Mouse (Mus musculus) intestine, embryonic 14.5 days (tissue): ENCODE data around the gene Tnik. TPM values are rescaled to one million over a fixed set of nuclear protein-coding genes. Genes with fewer than 3 reads are reported as not detected.
A peak's percentile ranks its signal among the peaks of the same experiment; 100 is the strongest.

Experiments
- ATAC-seq: fragments of 200-750 bp; cut with Nextera tagmentation; replicated peaks from 2 replicates; pipeline ENCODE4 v1.8.0; 2017; ENCODE audit warnings: low read depth, moderate number of reproducible peaks, moderate TSS enrichment, moderate library complexity; ENCODE audit not compliant: low FRiP score, low TSS enrichment
- DNase-seq: peaks from one replicate; pipeline ENCODE4 v3.0.0-alpha.2; 2018; ENCODE audit warnings: low spot score
- H3K27ac ChIP-seq: fragments of 300-500 bp; sonication (generic); 2 replicates; pipeline ENCODE4 v1.5.1; 2014; ENCODE audit warnings: low read depth, mild to moderate bottlenecking, control low read depth
- H3K27me3 ChIP-seq: fragments of 300-500 bp; sonication (generic); replicated peaks from 2 replicates; pipeline ENCODE4 v1.6.1; 2014; ENCODE audit warnings: low read length, control low read depth; ENCODE audit not compliant: control insufficient read depth, insufficient read depth
- H3K36me3 ChIP-seq: fragments of 300-500 bp; sonication (generic); 2 replicates; pipeline ENCODE4 v1.6.1; 2014; ENCODE audit warnings: low read length, control low read depth; ENCODE audit not compliant: control insufficient read depth, insufficient read depth
- H3K4me1 ChIP-seq: fragments of 300-500 bp; sonication (generic); replicated peaks from 2 replicates; pipeline ENCODE4 v1.6.1; 2014; ENCODE audit warnings: low read length, control low read depth, mixed read lengths; ENCODE audit not compliant: control insufficient read depth, insufficient read depth
- H3K4me2 ChIP-seq: fragments of 300-500 bp; sonication (generic); 2 replicates; pipeline ENCODE4 v1.6.1; 2014; ENCODE audit warnings: low read length
- H3K4me3 ChIP-seq: fragments of 300-500 bp; sonication (generic); 2 replicates; pipeline ENCODE4 v1.5.1; 2014; ENCODE audit warnings: low read depth, low read length, control low read depth, mixed read lengths
- H3K9ac ChIP-seq: fragments of 300-500 bp; sonication (generic); 2 replicates; pipeline ENCODE4 v1.6.1; 2014; ENCODE audit warnings: mild to moderate bottlenecking, low read length
- H3K9me3 ChIP-seq: fragments of 300-500 bp; sonication (generic); 2 replicates; pipeline ENCODE4 v1.6.1; 2016; ENCODE audit warnings: low read length, control low read depth; ENCODE audit not compliant: control insufficient read depth
- WGBS: fragments of 180-500 bp; shearing (Covaris S2); extraction: QIAGEN DNeasy Blood & Tissue Kit; methylation state at CpG from one replicate; pipeline ENCODE4 v1.1.7; 2014; 5-methylcytosine and 5-hydroxymethylcytosine counted together
- polyA plus RNA-seq: library from polyadenylated mRNA; unstranded; fragments of >200 nt; fragmentation: Nextera tagmentation; extraction: Ambion mirVana; gene quantifications from 2 replicates; pipeline ENCODE4 v1.2.1, GENCODE M21; 2014

The Tnik gene
- 16.1 TPM in 2 replicates for polyA plus RNA-seq

DNA sequence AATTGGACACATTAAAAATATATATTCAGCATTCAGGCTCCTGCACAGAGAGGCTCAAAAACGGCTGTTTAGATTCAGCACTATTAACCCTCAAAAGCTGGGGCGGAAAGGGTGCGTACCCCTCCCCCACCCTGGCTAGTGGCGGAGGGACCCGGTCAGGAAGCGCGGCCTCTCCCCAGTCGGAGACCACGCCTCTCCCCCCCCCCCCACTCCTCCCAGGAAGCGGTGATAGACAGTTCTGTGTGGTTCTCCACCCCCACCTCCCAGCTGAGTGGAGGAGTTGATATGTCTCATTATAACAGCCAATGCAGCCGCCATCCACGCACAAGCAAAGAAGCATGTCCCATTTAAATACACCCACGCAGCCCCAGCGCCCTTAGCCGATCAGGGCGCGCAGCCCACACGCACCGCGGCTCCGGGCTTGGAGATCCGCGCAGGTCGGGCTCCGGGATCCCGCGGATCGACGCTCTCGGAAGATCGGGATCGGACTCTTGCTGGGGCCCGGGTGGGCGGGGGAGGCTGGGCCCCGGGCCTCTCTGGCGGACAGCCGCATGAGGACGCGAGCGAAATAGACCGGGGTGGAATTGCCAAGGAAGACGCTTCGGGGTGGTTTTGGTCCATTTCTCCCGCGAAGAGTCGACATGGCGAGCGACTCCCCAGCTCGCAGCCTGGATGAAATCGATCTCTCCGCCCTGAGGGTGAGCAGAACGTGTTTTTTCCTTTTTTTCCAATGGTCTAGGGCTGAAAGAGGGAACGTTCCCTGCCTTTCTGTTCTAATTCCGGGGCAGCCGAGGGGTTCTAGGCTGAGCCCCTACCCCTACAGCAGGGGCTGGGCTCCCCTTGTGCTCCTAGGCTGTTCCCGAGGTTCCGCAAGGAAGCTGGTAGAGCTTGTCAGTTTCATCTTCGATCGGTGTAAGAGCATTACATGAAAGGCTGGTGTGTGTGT, at the start of gene Tnik:
Gene Tnik, plus strand, starts transcription at position 213 of the 946 bp plus-strand sequence.
- peak; percentile 91 for DNase-seq
- H3K27ac ChIP-seq = peak within 1 kb of the TSS; percentile 65
- no peaks in the 10 kb centered on the region for H3K36me3 ChIP-seq
- H3K9me3 ChIP-seq = no peaks in the 10 kb centered on the region
- H3K4me1 ChIP-seq = peaks cover 2% of the 10 kb centered on the region; the same call in 1 of the 2 replicates
- 0 out of 2 replicates have a peak, but pooled peaks cover 2% of the 10 kb centered on the region for H3K27me3 ChIP-seq
- H3K4me2 ChIP-seq = peak within 1 kb of the TSS; percentile 96
- peak within 1 kb of the TSS; percentile 69 for H3K9ac ChIP-seq
- WGBS = under 1% methylated on average over 59 of the region's 59 CpGs
- peak within 1 kb of the TSS; percentile 83 for H3K4me3 ChIP-seq
- ATAC-seq = peak; percentile 89

DNA sequence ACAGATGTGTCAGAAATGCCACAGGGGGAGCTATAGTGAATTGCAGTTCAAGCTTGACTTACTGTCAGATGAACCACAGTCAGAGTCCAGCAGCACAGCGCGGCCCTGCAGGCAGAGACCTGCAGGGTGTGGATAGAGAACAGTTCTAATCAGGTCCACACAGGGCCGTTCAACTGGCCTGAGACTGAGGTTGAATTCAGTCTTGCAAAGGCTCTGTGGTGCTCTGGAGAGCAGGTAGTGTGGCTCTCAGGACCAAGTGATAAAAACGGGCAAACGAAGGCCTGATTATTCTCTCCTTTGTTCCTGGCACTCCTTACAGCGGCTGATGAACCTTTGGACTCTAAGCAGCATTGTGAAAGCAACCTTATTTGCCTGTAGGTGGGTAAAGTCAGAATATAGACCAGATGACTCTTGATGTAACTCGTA, 48.1 kb upstream of the Tnik start:
- 0 out of 2 replicates have a peak overlapping the region, but pooled peaks have one; percentile 35 for H3K27ac ChIP-seq
- no peak overlapping the region for H3K4me2 ChIP-seq
- H3K4me1 ChIP-seq = no peaks in the 10 kb centered on the region
- no peaks in the 10 kb centered on the region for H3K9me3 ChIP-seq
- DNase-seq (peak; percentile 64), ATAC-seq (peak; percentile 68)
- no peaks in the 10 kb centered on the region for H3K27me3 ChIP-seq
- 79% methylated on average over 7 of the region's 7 CpGs for WGBS
- H3K4me3 ChIP-seq = no peak overlapping the region
- H3K36me3 ChIP-seq = no peaks in the 10 kb centered on the region
- H3K9ac ChIP-seq = no peak overlapping the region

DNA sequence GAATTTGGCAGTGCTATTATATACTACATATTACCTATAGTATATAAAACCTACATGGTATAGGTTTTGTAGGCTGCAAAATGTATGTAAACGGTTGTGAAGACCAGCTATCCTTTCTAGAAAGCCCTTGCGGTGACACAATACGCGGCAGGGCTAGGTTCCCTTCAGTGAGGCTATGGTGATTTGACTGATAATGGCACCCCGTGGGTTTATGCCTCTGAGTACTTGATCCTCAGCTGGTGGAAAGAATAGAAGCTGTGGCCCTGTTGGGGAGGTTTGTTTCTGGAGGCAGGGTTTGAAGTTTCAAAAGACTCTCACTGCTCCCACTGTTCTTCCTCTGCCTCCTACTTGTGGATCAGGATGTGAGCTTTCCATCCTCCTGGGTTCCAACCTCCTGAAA, 46.0 kb upstream of the Tnik start:
- no peaks in the 10 kb centered on the region for H3K36me3 ChIP-seq
- no peaks in the 10 kb centered on the region for H3K4me1 ChIP-seq
- DNase-seq (no peak), ATAC-seq (no peak)
- H3K4me2 ChIP-seq = no peak overlapping the region
- H3K4me3 ChIP-seq = no peak overlapping the region
- no peak overlapping the region for H3K9ac ChIP-seq
- no peaks in the 10 kb centered on the region for H3K9me3 ChIP-seq
- H3K27me3 ChIP-seq = no peaks in the 10 kb centered on the region
- H3K27ac ChIP-seq = no peak overlapping the region
- 44% methylated on average over 5 of the region's 5 CpGs for WGBS

DNA sequence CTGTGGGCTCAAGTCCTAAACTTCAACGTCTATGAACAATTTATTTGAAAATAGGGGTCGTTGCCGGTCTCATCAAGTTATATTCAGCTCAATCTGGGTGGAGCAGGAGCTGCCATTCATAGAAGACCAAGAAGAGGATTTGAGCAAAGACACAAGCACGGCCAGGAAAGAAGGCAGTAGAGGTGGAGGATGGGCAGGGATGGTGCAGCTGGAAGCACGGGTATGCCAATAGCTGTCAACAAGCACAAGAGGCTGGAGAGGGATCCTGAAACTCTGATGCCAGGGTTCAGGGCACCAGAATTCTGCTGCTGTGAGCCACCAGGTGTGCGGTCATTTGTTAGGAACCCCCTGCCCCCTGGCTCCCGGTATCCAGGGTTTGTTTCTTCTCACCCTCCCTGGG, 43.5 kb upstream of the Tnik start:
- WGBS = 92% methylated on average over 7 of the region's 7 CpGs

GRCm38 (mm10) chr3:28219964-28220363, 43.0 kb upstream of the Tnik start:
- no peaks in the 10 kb centered on the region for H3K27me3 ChIP-seq
- no peak overlapping the region for H3K27ac ChIP-seq
- no peaks in the 10 kb centered on the region for H3K36me3 ChIP-seq
- no peak for DNase-seq
- 91% methylated on average over 3 of the region's 3 CpGs for WGBS
- ATAC-seq = no peak
- H3K4me2 ChIP-seq = no peak overlapping the region
- no peaks in the 10 kb centered on the region for H3K9me3 ChIP-seq
- no peak overlapping the region for H3K9ac ChIP-seq
- no peak overlapping the region for H3K4me3 ChIP-seq
- no peaks in the 10 kb centered on the region for H3K4me1 ChIP-seq

More for the DNA sequence above, 43.5 kb upstream of the Tnik start:
- no peaks in the 10 kb centered on the region for H3K4me1 ChIP-seq
- no peak overlapping the region for H3K9ac ChIP-seq
- H3K27ac ChIP-seq = no peak overlapping the region
- DNase-seq = no peak
- H3K27me3 ChIP-seq = no peaks in the 10 kb centered on the region
- H3K4me3 ChIP-seq = no peak overlapping the region
- no peaks in the 10 kb centered on the region for H3K9me3 ChIP-seq
- H3K4me2 ChIP-seq = no peak overlapping the region
- no peak for ATAC-seq
- H3K36me3 ChIP-seq = no peaks in the 10 kb centered on the region

GRCm38 (mm10) chr3:28224437-28225356, 38.3 kb upstream of the Tnik start:
- WGBS = 66% methylated on average over 15 of the region's 15 CpGs
- H3K36me3 ChIP-seq = no peaks in the 10 kb centered on the region
- no peak for DNase-seq
- H3K9me3 ChIP-seq = no peaks in the 10 kb centered on the region
- no peak for ATAC-seq
- no peaks in the 10 kb centered on the region for H3K4me1 ChIP-seq
- no peak overlapping the region for H3K4me2 ChIP-seq
- H3K4me3 ChIP-seq = no peak overlapping the region
- no peaks in the 10 kb centered on the region for H3K27me3 ChIP-seq
- H3K27ac ChIP-seq = no peak overlapping the region
- no peak overlapping the region for H3K9ac ChIP-seq

- Histone ChIP-seq H3K36me3 (no peaks in the 10 kb centered on the region), H3K9ac (no peak overlapping the region), H3K27ac (no peak overlapping the region), H3K4me3 (no peak overlapping the region), H3K4me1 (no peaks in the 10 kb centered on the region), H3K4me2 (no peak overlapping the region), H3K27me3 (no peaks in the 10 kb centered on the region), H3K9me3 (no peaks in the 10 kb centered on the region)
- DNase-seq (no peak), ATAC-seq (no peak)
- 85% methylated on average over 9 of the region's 9 CpGs for WGBS
These were observed 37.6 kb upstream of the Tnik start for GRCm38 (mm10) chr3:28225357-28225905.

DNA sequence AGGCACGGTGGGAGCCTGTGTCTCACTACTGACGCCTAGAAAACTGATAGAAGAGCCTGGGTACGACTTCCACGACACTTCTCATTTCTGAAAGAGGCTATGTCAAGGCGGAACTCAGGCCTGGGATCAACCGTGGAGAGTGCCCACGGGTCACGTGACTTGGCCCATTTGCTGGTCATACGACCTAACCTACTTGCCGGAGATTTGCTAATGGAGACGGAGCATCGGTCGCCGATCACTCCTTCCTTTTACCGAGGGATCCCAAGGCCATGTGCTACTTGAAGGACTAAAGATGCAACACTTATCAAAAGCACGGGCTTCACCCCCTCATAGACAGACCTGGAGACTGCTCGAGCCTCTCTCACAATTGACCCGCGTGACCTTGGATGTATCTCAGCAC, 36.8 kb upstream of the Tnik start:
- no peak overlapping the region for H3K4me3 ChIP-seq
- ATAC-seq (no peak), DNase-seq (no peak)
- no peaks in the 10 kb centered on the region for H3K9me3 ChIP-seq
- no peaks in the 10 kb centered on the region for H3K36me3 ChIP-seq
- no peak overlapping the region for H3K9ac ChIP-seq
- no peak overlapping the region for H3K4me2 ChIP-seq
- H3K4me1 ChIP-seq = no peaks in the 10 kb centered on the region
- 91% methylated on average over 19 of the region's 19 CpGs for WGBS
- no peak overlapping the region for H3K27ac ChIP-seq
- no peaks in the 10 kb centered on the region for H3K27me3 ChIP-seq
